Mouse (Mus musculus): ENCODE data around the gene Prnd.

Gene Prnd

GRCm38 (mm10) chr2:131980866-131981265 is 30.2 kb downstream of the Prnd start:
- peak; percentile 78 for DNase-seq (ENCODE audit: inconsistent ontology term)

GRCm38 (mm10) chr2:131982546-131983196 is 32.0 kb downstream of the Prnd start:
- peak; percentile 59 for DNase-seq (ENCODE audit: inconsistent ontology term)

GRCm38 (mm10) chr2:131987950-131988349 is 37.3 kb downstream of the Prnd start:
- DNase-seq (ENCODE audit: inconsistent ontology term) = no peak

- DNase-seq (ENCODE audit: inconsistent ontology term) = no peak
Measured at GRCm38 (mm10) chr2:131988550-131988949, 37.9 kb downstream of the Prnd start.

- no peak for DNase-seq (ENCODE audit: inconsistent ontology term)
Measured at GRCm38 (mm10) chr2:131992487-131992886, 41.8 kb downstream of the Prnd start.

- DNase-seq (ENCODE audit: inconsistent ontology term) = no peak
Measured at GRCm38 (mm10) chr2:131993151-131993550, 42.5 kb downstream of the Prnd start.

GRCm38 (mm10) chr2:131993563-131994088 is 43.0 kb downstream of the Prnd start:
- DNase-seq (ENCODE audit: inconsistent ontology term) = peak; percentile 39

- DNase-seq (ENCODE audit: inconsistent ontology term) = no peak
Measured at GRCm38 (mm10) chr2:131994971-131995370, 44.3 kb downstream of the Prnd start.

- DNase-seq (ENCODE audit: inconsistent ontology term) = no peak
Measured at GRCm38 (mm10) chr2:131995742-131996141, 45.1 kb downstream of the Prnd start.

- DNase-seq (ENCODE audit: inconsistent ontology term) = no peak
Measured at GRCm38 (mm10) chr2:131996369-131996768, 45.7 kb downstream of the Prnd start.

- no peak for DNase-seq (ENCODE audit: inconsistent ontology term)
Measured at GRCm38 (mm10) chr2:131997356-131997755, 46.7 kb downstream of the Prnd start.

- no peak for DNase-seq (ENCODE audit: inconsistent ontology term)
Measured at GRCm38 (mm10) chr2:132001696-132002334, 51.2 kb downstream of the Prnd start.

- no peak for DNase-seq (ENCODE audit: inconsistent ontology term)
Measured at GRCm38 (mm10) chr2:132003916-132004315, 53.3 kb downstream of the Prnd start.

- no peak for DNase-seq (ENCODE audit: inconsistent ontology term)
Measured at GRCm38 (mm10) chr2:132004495-132005136, 54.0 kb downstream of the Prnd start.

- no peak for DNase-seq (ENCODE audit: inconsistent ontology term)
Measured at GRCm38 (mm10) chr2:132005445-132005844, 54.8 kb downstream of the Prnd start.

All from Muller cell, postnatal 12 days (primary cell).